In genomic region chr9:55540888-55541287, GRCm38 (mm10) we compare ENCODE assay signal across 8 mouse cellular contexts. TPM values are rescaled to one million over a fixed set of nuclear protein-coding genes. Genes with fewer than 3 reads are reported as not detected.
A peak's percentile ranks its signal among the peaks of the same experiment; 100 is the strongest.
DNase-seq lines count a peak whose midpoint lies in the region; ATAC-seq and TF ChIP-seq lines count a peak whose summit lies in the region.
"Had no signal": no experiment of that assay in that cellular context is flagged by ENCODE, and none has a peak within 500 bp of the region (broad histone marks: within the 10 kb centered on the region; RNA-seq: fewer than 3 reads in every experiment).

No protein-coding gene starts in this region.

- no peaks in the 10 kb centered on the region for H3K79me2 ChIP-seq in heart, adult 2 months (replicated peaks; ENCODE audit: control insufficient read depth, insufficient read depth, low read length)

- peak; percentile 52 for ATAC-seq in common myeloid progenitor, adult 5-6 weeks (replicated peaks; ENCODE audit: low read depth, poor library complexity, severe bottlenecking)
- ATAC-seq in kidney, postnatal 0 days (replicated peaks; ENCODE audit: low FRiP score, low read depth), result 0 out of 2 replicates have a peak, but pooled peaks have one; percentile 26
- ATAC-seq in megakaryocyte-erythroid progenitor cell, adult 5-6 weeks (replicated peaks; ENCODE audit: low FRiP score, low TSS enrichment, poor library complexity, severe bottlenecking), result peak; percentile 62

- H3K27ac ChIP-seq in heart, adult 2 months, result no peak overlapping the region
- H3K27ac ChIP-seq in kidney, postnatal 0 days, result no peak overlapping the region

- H3K4me3 ChIP-seq in heart, adult 2 months, result peak overlapping the region; percentile 49
- peak overlapping the region; percentile 28 for H3K4me3 ChIP-seq in kidney, postnatal 0 days (replicated peaks; ENCODE audit: low read depth, low read length)

- peaks cover 8% of the 10 kb centered on the region for H3K4me1 ChIP-seq in heart, adult 2 months (ENCODE audit: control insufficient read depth, insufficient read depth, low read length)
- H3K4me1 ChIP-seq in kidney, postnatal 0 days (replicated peaks; ENCODE audit: insufficient read depth, low read length), result peaks cover 26% of the 10 kb centered on the region

- H3K27me3 ChIP-seq in heart, adult 2 months (ENCODE audit: control insufficient read depth, insufficient read depth, low read length), result peaks cover 59% of the 10 kb centered on the region
- peaks cover 69% of the 10 kb centered on the region for H3K27me3 ChIP-seq in kidney, postnatal 0 days (ENCODE audit: insufficient read depth, low read length)
- 0 out of 2 replicates have a peak, but pooled peaks cover 5% of the 10 kb centered on the region for H3K27me3 ChIP-seq in splenic B cell, adult 2 months (ENCODE audit: control insufficient read depth, insufficient read depth, low read length, poor library complexity, severe bottlenecking)

- intact Hi-C loops in heart, adult 2 months (cut with DNase I), result loop anchor here (2.0 to 10.0 kb wide), 2 partner anchors 28 to 216 kb away; partner anchors contain the start of genes Etfa, Nrg4 and Tmem266

- TF ChIP-seq POLR2A in heart, adult 2 months (IDR thresholded peaks at IDR 0.05; ENCODE audit: insufficient read depth, low read depth, low read length), result no peak

- H3K9me3 ChIP-seq in kidney, postnatal 0 days (replicated peaks; ENCODE audit: low read length), result no peaks in the 10 kb centered on the region

- 2% methylated on average over 28 of the region's 28 CpGs for WGBS in heart, adult 2 months
- WGBS in kidney, postnatal 0 days, result under 1% methylated on average over 28 of the region's 28 CpGs

- no peak for TF ChIP-seq EP300 in heart, adult 2 months (IDR thresholded peaks at IDR 0.05; ENCODE audit: insufficient read depth, low read depth, low read length)

- no peak overlapping the region for H3K9ac ChIP-seq in heart, adult 2 months (ENCODE audit: low read depth, low read length)
- H3K9ac ChIP-seq in kidney, postnatal 0 days (ENCODE audit: low read depth, low read length), result no peak overlapping the region

- peak overlapping the region; percentile 52 for H3K4me2 ChIP-seq in kidney, postnatal 0 days (ENCODE audit: low read length)

- H3K36me3 ChIP-seq in heart, adult 2 months (ENCODE audit: control insufficient read depth, insufficient read depth, low read length), result no peaks in the 10 kb centered on the region
- H3K36me3 ChIP-seq in kidney, postnatal 0 days (ENCODE audit: insufficient read depth, low read length), result no peaks in the 10 kb centered on the region
- no peaks in the 10 kb centered on the region for H3K36me3 ChIP-seq in splenic B cell, adult 2 months (ENCODE audit: control insufficient read depth, insufficient read depth, low read length, poor library complexity, severe bottlenecking)

- no peak for TF ChIP-seq CTCF in heart, adult 2 months (IDR thresholded peaks at IDR 0.05)
- no peak for TF ChIP-seq CTCF in kidney, postnatal 0 days (IDR thresholded peaks at IDR 0.05; ENCODE audit: low read depth)

- DNase-seq in A20 (ENCODE audit: low read depth, low spot score), result peak; percentile 77
- peak; percentile 83 for DNase-seq in CD4-positive, CD25-positive, alpha-beta regulatory T cell, adult 2 months (ENCODE audit: low read depth, low spot score)
- peak; percentile 58 to 76 for DNase-seq in heart, adult 2 months
- peak; percentile 36 for DNase-seq in kidney, postnatal 0 days (ENCODE audit: low spot score)
- DNase-seq in splenic B cell, adult 2 months (ENCODE audit: low read depth, low spot score), result peak; percentile 66

RNA-seq across cellular contexts. Expression of gene Isl2, which starts 2.4 kb away (rescaled TPM):
- not detected in 2 replicates for total RNA-seq in common myeloid progenitor, adult 5-6 weeks (2017)
- total RNA-seq in heart, adult 2 months (2021), result not detected
- 0.06 TPM in 1 of 2 replicates, not detected in the other for polyA plus RNA-seq in heart, adult 2 months (2012; rRNA removed)
- polyA plus RNA-seq in kidney, postnatal 0 days (2015; fragmentation: Nextera tagmentation; extraction: Ambion mirVana), result not detected in 2 replicates
- not detected in 2 replicates for total RNA-seq in megakaryocyte-erythroid progenitor cell, adult 5-6 weeks (2014; fragmentation: Nextera tagmentation)
- not detected in 2 replicates for total RNA-seq in megakaryocyte-erythroid progenitor cell, adult 5-6 weeks (2017)
- total RNA-seq: hematopoietic stem cell, adult 5-6 weeks had no signal

RNA-seq across cellular contexts. Expression of gene Etfa, which starts 28.8 kb away (rescaled TPM):
- total RNA-seq in common myeloid progenitor, adult 5-6 weeks (2017), result 67.1 and 76.9 TPM in 2 replicates
- 1,000 to 10,000 TPM in 1 of 2 experiments, 100 to 1,000 TPM in 1; 871 to 1,031 TPM for total RNA-seq in heart, adult 2 months (2021)
- polyA plus RNA-seq in heart, adult 2 months (2012; rRNA removed), result 289 and 479 TPM in 2 replicates
- polyA plus RNA-seq in kidney, postnatal 0 days (2015; fragmentation: Nextera tagmentation; extraction: Ambion mirVana), result 372 and 395 TPM in 2 replicates
- total RNA-seq in megakaryocyte-erythroid progenitor cell, adult 5-6 weeks (2014; fragmentation: Nextera tagmentation), result 115 and 121 TPM in 2 replicates
- 72.0 and 72.8 TPM in 2 replicates for total RNA-seq in megakaryocyte-erythroid progenitor cell, adult 5-6 weeks (2017)

Comparison
In these comparisons a context has a peak if more than half of its experiments do, and no peak if none do; other contexts are left out.
1. RNA of gene Etfa, which starts 28.8 kb away (total RNA-seq): 871 to 1,031 TPM in heart, adult 2 months; 72.0 to 121 TPM in megakaryocyte-erythroid progenitor cell, adult 5-6 weeks and 67.1 to 76.9 TPM in common myeloid progenitor, adult 5-6 weeks; every median in the first group is over 4 times any median in the second.
2. Peak in every context shown above with its lines, with median percentiles within 50 percentile points of each other: DNase-seq and ATAC-seq.